Comparison of ENCODE assay signal across 20 mouse cellular contexts in genomic region chr16:96842829-96843360, GRCm38 (mm10).
DNase-seq lines count a peak whose midpoint lies in the region; ATAC-seq lines count a peak whose summit lies in the region.
"Had no signal": no experiment of that assay in that cellular context is flagged by ENCODE, and none has a peak within 500 bp of the region (broad histone marks: within the 10 kb centered on the region; RNA-seq: fewer than 3 reads in every experiment).

No protein-coding gene starts in this region.

- H3K27ac ChIP-seq in midbrain, embryonic 13.5 days, result peak overlapping the region; percentile 14; the same call in 1 of the 2 replicates
- no peak overlapping the region for H3K27ac ChIP-seq in midbrain, embryonic 14.5 days (replicated peaks; ENCODE audit: low read depth, low read length)
- peak overlapping the region; percentile 91 for H3K27ac ChIP-seq in forebrain, embryonic 15.5 days (replicated peaks)
- H3K27ac ChIP-seq: embryonic facial prominence, embryonic 12.5 days; heart, adult 2 months; heart, embryonic 13.5 days; hindbrain, embryonic 12.5 days; kidney, postnatal 0 days; limb, embryonic 15.5 days; liver, embryonic 14.5 days had no signal

- no peaks in the 10 kb centered on the region for H3K9me3 ChIP-seq in midbrain, embryonic 13.5 days
- no peaks in the 10 kb centered on the region for H3K9me3 ChIP-seq in midbrain, embryonic 14.5 days (ENCODE audit: control insufficient read depth, low read length)
- H3K9me3 ChIP-seq in forebrain, embryonic 15.5 days, result no peaks in the 10 kb centered on the region
- H3K9me3 ChIP-seq: embryonic facial prominence, embryonic 12.5 days; heart, embryonic 13.5 days; hindbrain, embryonic 12.5 days; limb, embryonic 15.5 days had no signal

- no peak overlapping the region for H3K9ac ChIP-seq in midbrain, embryonic 13.5 days (replicated peaks)
- H3K9ac ChIP-seq in midbrain, embryonic 14.5 days (replicated peaks; ENCODE audit: low read length), result no peak overlapping the region
- no peak overlapping the region for H3K9ac ChIP-seq in forebrain, embryonic 15.5 days (replicated peaks)
- H3K9ac ChIP-seq: embryonic facial prominence, embryonic 12.5 days; heart, embryonic 13.5 days; hindbrain, embryonic 12.5 days; limb, embryonic 15.5 days; liver, embryonic 14.5 days; lung, embryonic 14.5 days had no signal

- no peak overlapping the region for H3K4me2 ChIP-seq in midbrain, embryonic 13.5 days (replicated peaks)
- H3K4me2 ChIP-seq in midbrain, embryonic 14.5 days (ENCODE audit: low read length), result no peak overlapping the region
- no peak overlapping the region for H3K4me2 ChIP-seq in forebrain, embryonic 15.5 days (replicated peaks)
- H3K4me2 ChIP-seq: embryonic facial prominence, embryonic 12.5 days; heart, embryonic 13.5 days; hindbrain, embryonic 12.5 days; limb, embryonic 15.5 days; lung, embryonic 14.5 days had no signal

- DNase-seq in midbrain, embryonic 14.5 days, result no peak
- peak; percentile 64 for DNase-seq in brain, adult 2 months (ENCODE audit: low read depth, low spot score)
- DNase-seq in gastrocnemius, adult 18-20 months (ENCODE audit: low spot score), result no peak
- DNase-seq in heart, adult 18-20 months, result no peak
- DNase-seq: adrenal gland, postnatal 14 days; gastrocnemius, postnatal 14 days; heart, adult 2 months; heart, postnatal 14 days; kidney, adult 11 months; lung, embryonic 14.5 days; thymus, postnatal 14 days had no signal

- peaks cover 45% of the 10 kb centered on the region for H3K4me1 ChIP-seq in midbrain, embryonic 13.5 days (replicated peaks)
- H3K4me1 ChIP-seq in midbrain, embryonic 14.5 days (ENCODE audit: control insufficient read depth, insufficient read depth, low read length), result peaks cover 31% of the 10 kb centered on the region; the same call in 1 of the 2 replicates
- H3K4me1 ChIP-seq in forebrain, embryonic 15.5 days, result peaks cover 45% of the 10 kb centered on the region
- H3K4me1 ChIP-seq: heart, embryonic 13.5 days; limb, embryonic 15.5 days had no signal

- no peaks in the 10 kb centered on the region for H3K27me3 ChIP-seq in midbrain, embryonic 13.5 days
- no peaks in the 10 kb centered on the region for H3K27me3 ChIP-seq in midbrain, embryonic 14.5 days (ENCODE audit: control insufficient read depth, insufficient read depth, low read length)
- no peaks in the 10 kb centered on the region for H3K27me3 ChIP-seq in forebrain, embryonic 15.5 days
- H3K27me3 ChIP-seq: embryonic facial prominence, embryonic 12.5 days; heart, embryonic 13.5 days; hindbrain, embryonic 12.5 days; limb, embryonic 15.5 days had no signal

- no peak for ATAC-seq in midbrain, embryonic 13.5 days
- ATAC-seq in midbrain, embryonic 14.5 days (ENCODE audit: low FRiP score, low TSS enrichment), result no peak
- ATAC-seq in forebrain, embryonic 15.5 days (replicated peaks), result no peak
- no peak for ATAC-seq in activated CD4-positive, CD25-positive, alpha-beta regulatory T cell, adult 4 months

- no peaks in the 10 kb centered on the region for H3K36me3 ChIP-seq in midbrain, embryonic 13.5 days
- H3K36me3 ChIP-seq in midbrain, embryonic 14.5 days (ENCODE audit: control insufficient read depth, insufficient read depth, low read length), result no peaks in the 10 kb centered on the region
- H3K36me3 ChIP-seq in forebrain, embryonic 15.5 days, result no peaks in the 10 kb centered on the region
- H3K36me3 ChIP-seq: embryonic facial prominence, embryonic 12.5 days; heart, embryonic 13.5 days; hindbrain, embryonic 12.5 days; limb, embryonic 15.5 days had no signal

- no peak overlapping the region for H3K4me3 ChIP-seq in midbrain, embryonic 13.5 days (replicated peaks)
- H3K4me3 ChIP-seq in midbrain, embryonic 14.5 days (replicated peaks; ENCODE audit: low read depth, low read length), result no peak overlapping the region
- no peak overlapping the region for H3K4me3 ChIP-seq in forebrain, embryonic 15.5 days
- H3K4me3 ChIP-seq: embryonic facial prominence, embryonic 12.5 days; heart, adult 2 months; heart, embryonic 13.5 days; hindbrain, embryonic 12.5 days; limb, embryonic 15.5 days had no signal

- 94% methylated on average over 3 of the region's 3 CpGs for WGBS in midbrain, embryonic 13.5 days
- 96% methylated on average over 3 of the region's 3 CpGs for WGBS in midbrain, embryonic 14.5 days
- 98% methylated on average over 3 of the region's 3 CpGs for WGBS in forebrain, embryonic 15.5 days
